Mouse (Mus musculus) kidney, embryonic 14.5 days (tissue): ENCODE measurements around the gene Mtmr14. TPM values are rescaled to one million over a fixed set of nuclear protein-coding genes. Genes with fewer than 3 reads are reported as not detected.

Source experiments
- ATAC-seq: fragments of 200-750 bp; cut with Nextera tagmentation; 2 replicates; pipeline ENCODE4 v1.8.0; 2017; ENCODE audit warnings: moderate number of reproducible peaks, mild to moderate bottlenecking, moderate TSS enrichment, moderate library complexity; ENCODE audit not compliant: low FRiP score, low TSS enrichment
- H3K27ac ChIP-seq: fragments of 300-500 bp; sonication (generic); 2 replicates; pipeline ENCODE4 v1.5.1; 2014; ENCODE audit warnings: low read depth, mild to moderate bottlenecking, low read length, moderate library complexity, mixed read lengths
- H3K27me3 ChIP-seq: fragments of 300-500 bp; sonication (generic); 2 replicates; pipeline ENCODE4 v1.6.1; 2014; ENCODE audit warnings: mild to moderate bottlenecking, low read length; ENCODE audit not compliant: control insufficient read depth, insufficient read depth
- H3K36me3 ChIP-seq: fragments of 300-500 bp; sonication (generic); 2 replicates; pipeline ENCODE4 v1.6.1; 2014; ENCODE audit warnings: low read length, mixed read lengths; ENCODE audit not compliant: control insufficient read depth, insufficient read depth
- H3K4me1 ChIP-seq: fragments of 300-500 bp; sonication (generic); 2 replicates; pipeline ENCODE4 v1.6.1; 2014; ENCODE audit warnings: low read length, mixed read lengths; ENCODE audit not compliant: control insufficient read depth, insufficient read depth
- H3K4me2 ChIP-seq: fragments of 300-500 bp; sonication (generic); replicated peaks from 2 replicates; pipeline ENCODE4 v1.6.1; 2014; ENCODE audit warnings: low read depth, mild to moderate bottlenecking, low read length
- H3K4me3 ChIP-seq: fragments of 300-500 bp; sonication (generic); 2 replicates; pipeline ENCODE4 v1.5.1; 2014; ENCODE audit warnings: mild to moderate bottlenecking, low read length
- H3K9ac ChIP-seq: fragments of 300-500 bp; sonication (generic); 2 replicates; pipeline ENCODE4 v1.6.1; 2014; ENCODE audit warnings: low read depth, mild to moderate bottlenecking, low read length, moderate library complexity
- H3K9me3 ChIP-seq: fragments of 300-500 bp; sonication (generic); 2 replicates; pipeline ENCODE4 v1.6.1; 2016; ENCODE audit warnings: low read length; ENCODE audit not compliant: control insufficient read depth
- WGBS: fragments of 180-500 bp; shearing (Covaris S2); extraction: QIAGEN DNeasy Blood & Tissue Kit; methylation state at CpG from one replicate; pipeline ENCODE4 v1.1.7; 2014; 5-methylcytosine and 5-hydroxymethylcytosine counted together
- polyA plus RNA-seq: library from polyadenylated mRNA; unstranded; fragments of >200 nt; fragmentation: Nextera tagmentation; extraction: Ambion mirVana; gene quantifications from 2 replicates; pipeline ENCODE4 v1.2.1, GENCODE M21; 2014

Mtmr14 gene
- 28.4 and 41.0 TPM in 2 replicates for polyA plus RNA-seq

GRCm38 (mm10) chr6:113237542-113238270 is at the start of gene Mtmr14:
TSS of gene Mtmr14 (plus strand) at chr6:113237843.
- H3K27ac ChIP-seq = no peak within 1 kb of the TSS
- peak within 1 kb of the TSS; percentile 78 for H3K9ac ChIP-seq
- no peaks in the 10 kb centered on the region for H3K9me3 ChIP-seq
- H3K27me3 ChIP-seq = no peaks in the 10 kb centered on the region
- H3K36me3 ChIP-seq = peaks cover 11% of the 10 kb centered on the region; the same call in 1 of the 2 replicates
- H3K4me1 ChIP-seq = peaks cover 8% of the 10 kb centered on the region
- WGBS = under 1% methylated on average over 55 of the region's 55 CpGs
- H3K4me3 ChIP-seq = peak within 1 kb of the TSS; percentile 94
- peak; percentile 100 for ATAC-seq
- peak within 1 kb of the TSS; percentile 81 for H3K4me2 ChIP-seq

DNA sequence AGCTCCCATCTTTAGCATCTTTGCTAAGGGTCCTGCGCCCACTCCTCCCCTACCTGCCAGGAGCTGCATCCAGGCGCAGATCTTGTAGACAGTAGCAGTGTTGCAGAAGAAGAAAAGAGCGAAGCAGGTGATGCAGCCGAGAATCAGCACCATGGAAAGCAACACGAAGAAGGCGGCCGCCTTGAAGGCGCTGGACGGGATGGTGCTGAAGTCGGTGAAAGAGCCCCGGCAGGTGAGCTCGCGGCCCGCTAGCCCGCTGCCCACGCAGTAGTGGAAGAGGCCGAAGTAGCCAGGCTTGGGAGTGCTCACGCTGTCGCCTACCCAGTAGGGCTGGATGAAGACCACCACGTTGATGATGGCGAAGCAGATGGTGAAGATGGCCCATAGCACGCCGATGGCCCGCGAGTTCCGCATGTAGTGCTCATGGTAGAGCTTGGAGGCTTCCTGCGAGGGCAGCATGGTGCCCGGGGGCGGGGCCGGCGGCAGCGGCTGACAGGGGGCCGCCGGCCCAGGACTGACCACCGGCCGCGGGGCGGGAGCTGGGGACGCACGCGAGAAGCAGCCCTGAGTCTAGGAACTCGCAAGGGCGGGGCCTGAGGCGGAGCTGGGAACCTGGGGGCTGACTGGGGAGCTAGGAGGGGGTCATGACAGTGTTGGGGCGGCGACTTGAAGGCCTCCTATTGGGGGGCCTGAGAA is 43.7 kb upstream of the Mtmr14 start:
- Histone ChIP-seq H3K9me3 (no peaks in the 10 kb centered on the region), H3K27ac (no peak overlapping the region), H3K4me3 (peak overlapping the region; percentile 44), H3K4me1 (peaks cover 14% of the 10 kb centered on the region; the same call in 1 of the 2 replicates), H3K27me3 (peaks cover 32% of the 10 kb centered on the region), H3K9ac (no peak overlapping the region), H3K4me2 (peak overlapping the region; percentile 36), H3K36me3 (no peaks in the 10 kb centered on the region)
- ATAC-seq = peak; percentile 55
- WGBS = 4% methylated on average over 45 of the region's 46 CpGs

GRCm38 (mm10) chr6:113194517-113194840 is 43.2 kb upstream of the Mtmr14 start:
- no peak for ATAC-seq
- no peak overlapping the region for H3K27ac ChIP-seq
- peaks cover 14% of the 10 kb centered on the region; the same call in 1 of the 2 replicates for H3K4me1 ChIP-seq
- H3K4me2 ChIP-seq = peak overlapping the region; percentile 82
- 4% methylated on average over 5 of the region's 5 CpGs for WGBS
- peaks cover 32% of the 10 kb centered on the region for H3K27me3 ChIP-seq
- H3K4me3 ChIP-seq = peak overlapping the region; percentile 44
- H3K9ac ChIP-seq = no peak overlapping the region
- H3K9me3 ChIP-seq = no peaks in the 10 kb centered on the region
- H3K36me3 ChIP-seq = no peaks in the 10 kb centered on the region

GRCm38 (mm10) chr6:113194841-113195595 is 42.6 kb upstream of the Mtmr14 start, which contains the start of gene Lhfpl4:
TSS of gene Lhfpl4 (minus strand) at chr6:113195384.
- under 1% methylated on average over 46 of the region's 66 CpGs for WGBS

DNA sequence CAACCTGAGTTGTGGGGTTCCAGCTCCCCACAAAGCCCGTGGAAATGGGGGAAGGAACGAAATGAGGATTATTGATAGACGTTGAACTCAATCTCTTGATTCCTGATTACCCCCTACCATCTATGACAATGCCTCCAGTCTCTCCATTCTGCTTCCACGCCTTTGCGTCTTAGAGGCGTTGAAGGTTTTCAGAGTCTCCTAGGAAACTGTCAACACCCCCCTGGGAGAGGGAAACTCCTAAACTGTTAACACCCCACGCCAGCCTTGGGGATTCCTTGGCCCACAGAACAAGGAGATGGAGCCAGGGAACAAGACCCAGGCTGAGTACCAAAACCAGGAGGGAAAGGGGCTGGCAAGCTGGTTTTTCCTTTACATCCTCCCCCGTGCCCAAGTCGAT is 42.0 kb upstream of the Mtmr14 start:
- H3K27me3 ChIP-seq = peaks cover 32% of the 10 kb centered on the region
- H3K4me2 ChIP-seq = peak overlapping the region; percentile 82
- H3K27ac ChIP-seq = no peak overlapping the region
- no peaks in the 10 kb centered on the region for H3K36me3 ChIP-seq
- no peak overlapping the region for H3K4me3 ChIP-seq
- H3K4me1 ChIP-seq = peaks cover 14% of the 10 kb centered on the region; the same call in 1 of the 2 replicates
- H3K9me3 ChIP-seq = no peaks in the 10 kb centered on the region
- no peak overlapping the region for H3K9ac ChIP-seq
- WGBS = 17% methylated on average over 9 of the region's 9 CpGs
- no peak for ATAC-seq

More at GRCm38 (mm10) chr6:113194841-113195595, 42.6 kb upstream of the Mtmr14 start, which contains the start of gene Lhfpl4:
- Histone ChIP-seq H3K27me3 (peaks cover 32% of the 10 kb centered on the region), H3K9ac (peak within 1 kb of the TSS; percentile 40; the same call in 1 of the 2 replicates), H3K27ac (no peak within 1 kb of the TSS), H3K4me3 (peak within 1 kb of the TSS; percentile 44), H3K4me1 (peaks cover 14% of the 10 kb centered on the region; the same call in 1 of the 2 replicates), H3K4me2 (peak within 1 kb of the TSS; percentile 82), H3K9me3 (no peaks in the 10 kb centered on the region), H3K36me3 (no peaks in the 10 kb centered on the region)
- peak; percentile 49; the same call in 1 of the 2 replicates for ATAC-seq

GRCm38 (mm10) chr6:113216280-113216679 is 21.4 kb upstream of the Mtmr14 start:
- no peaks in the 10 kb centered on the region for H3K36me3 ChIP-seq
- no peak overlapping the region for H3K4me3 ChIP-seq
- no peak overlapping the region for H3K9ac ChIP-seq
- ATAC-seq = no peak
- H3K4me1 ChIP-seq = no peaks in the 10 kb centered on the region
- H3K27ac ChIP-seq = no peak overlapping the region
- WGBS = 66% methylated on average over 2 of the region's 2 CpGs
- H3K9me3 ChIP-seq = no peaks in the 10 kb centered on the region
- no peaks in the 10 kb centered on the region for H3K27me3 ChIP-seq
- H3K4me2 ChIP-seq = no peak overlapping the region

GRCm38 (mm10) chr6:113225798-113226197 is 11.8 kb upstream of the Mtmr14 start:
- no peak overlapping the region for H3K9ac ChIP-seq
- no peaks in the 10 kb centered on the region for H3K9me3 ChIP-seq
- no peaks in the 10 kb centered on the region for H3K36me3 ChIP-seq
- no peaks in the 10 kb centered on the region for H3K4me1 ChIP-seq
- 73% methylated on average over 4 of the region's 4 CpGs for WGBS
- no peak overlapping the region for H3K4me3 ChIP-seq
- no peaks in the 10 kb centered on the region for H3K27me3 ChIP-seq
- no peak for ATAC-seq
- no peak overlapping the region for H3K27ac ChIP-seq
- H3K4me2 ChIP-seq = no peak overlapping the region

GRCm38 (mm10) chr6:113226705-113227104 is 10.9 kb upstream of the Mtmr14 start:
- no peak overlapping the region for H3K4me2 ChIP-seq
- H3K9me3 ChIP-seq = no peaks in the 10 kb centered on the region
- no peak overlapping the region for H3K9ac ChIP-seq
- H3K4me1 ChIP-seq = no peaks in the 10 kb centered on the region
- no peaks in the 10 kb centered on the region for H3K27me3 ChIP-seq
- no peaks in the 10 kb centered on the region for H3K36me3 ChIP-seq
- H3K27ac ChIP-seq = no peak overlapping the region
- H3K4me3 ChIP-seq = no peak overlapping the region
- no peak for ATAC-seq
